Mouse (Mus musculus): ENCODE data around the gene Odf3l1. TPM values are rescaled to one million over a fixed set of nuclear protein-coding genes. Genes with fewer than 3 reads are reported as not detected.

Odf3l1 gene
- polyA plus RNA-seq (2014; fragmentation: Illumina TruSeq; extraction: RNeasy Lipid Tissue Mini Kit (QIAGEN cat#74804); ENCODE audit: low read depth, low replicate concordance): not detected

GRCm38 (mm10) chr9:56864216-56864729, at the start of gene Odf3l1:
Odf3l1 (minus strand) TSS chr9:56864679.

GRCm38 (mm10) chr9:56864832-56865231, 353 bp upstream of the Odf3l1 start, which contains the start of gene Cspg4:
Cspg4 (plus strand) TSS chr9:56865033.

Other genes starting within 250 kb of the Odf3l1 start
- not detected for gene Lingo1, start 68.2 kb downstream of the Odf3l1 start, polyA plus RNA-seq (2014; fragmentation: Illumina TruSeq; extraction: RNeasy Lipid Tissue Mini Kit (QIAGEN cat#74804); ENCODE audit: low read depth, low replicate concordance)
- gene Cspg4, start 354 bp upstream of the Odf3l1 start, polyA plus RNA-seq (2014; fragmentation: Illumina TruSeq; extraction: RNeasy Lipid Tissue Mini Kit (QIAGEN cat#74804); ENCODE audit: low read depth, low replicate concordance): 0.36 TPM
- gene Snx33, start 63.7 kb upstream of the Odf3l1 start, polyA plus RNA-seq (2014; fragmentation: Illumina TruSeq; extraction: RNeasy Lipid Tissue Mini Kit (QIAGEN cat#74804); ENCODE audit: low read depth, low replicate concordance): 2.1 TPM
- gene Imp3, start 72.8 kb upstream of the Odf3l1 start, polyA plus RNA-seq (2014; fragmentation: Illumina TruSeq; extraction: RNeasy Lipid Tissue Mini Kit (QIAGEN cat#74804); ENCODE audit: low read depth, low replicate concordance): 46.4 TPM
- gene Snupn, start 86.2 kb upstream of the Odf3l1 start, polyA plus RNA-seq (2014; fragmentation: Illumina TruSeq; extraction: RNeasy Lipid Tissue Mini Kit (QIAGEN cat#74804); ENCODE audit: low read depth, low replicate concordance): 15.0 TPM
- 39.8 TPM for gene Ptpn9, start 130.2 kb upstream of the Odf3l1 start, polyA plus RNA-seq (2014; fragmentation: Illumina TruSeq; extraction: RNeasy Lipid Tissue Mini Kit (QIAGEN cat#74804); ENCODE audit: low read depth, low replicate concordance)
- gene Sin3a, start 207.4 kb upstream of the Odf3l1 start, polyA plus RNA-seq (2014; fragmentation: Illumina TruSeq; extraction: RNeasy Lipid Tissue Mini Kit (QIAGEN cat#74804); ENCODE audit: low read depth, low replicate concordance): 20.5 TPM